Mouse (Mus musculus) lung, postnatal 0 days (tissue): ENCODE results near the gene Srxn1. TPM values are rescaled to one million over a fixed set of nuclear protein-coding genes. Genes with fewer than 3 reads are reported as not detected.

Source experiments
- ATAC-seq: fragments of 200-750 bp; cut with Nextera tagmentation; 2 replicates; pipeline ENCODE4 v1.8.0; 2017; ENCODE audit warnings: moderate library complexity
- DNase-seq: peaks from one replicate; pipeline ENCODE4 v3.0.0-alpha.2; 2016; ENCODE audit warnings: low spot score
- H3K27ac ChIP-seq: fragments of 300-500 bp; sonication (generic); 2 replicates; pipeline ENCODE4 v1.5.1; 2014; ENCODE audit warnings: antibody characterized with exemption, mild to moderate bottlenecking, low read length, mixed read lengths
- H3K27me3 ChIP-seq: fragments of 300-500 bp; sonication (generic); replicated peaks from 2 replicates; pipeline ENCODE4 v1.6.1; 2014; ENCODE audit warnings: low read length, mixed read lengths; ENCODE audit not compliant: insufficient read depth
- H3K36me3 ChIP-seq: fragments of 300-500 bp; sonication (generic); 2 replicates; pipeline ENCODE4 v1.6.1; 2014; ENCODE audit warnings: low read length, mixed read lengths; ENCODE audit not compliant: insufficient read depth
- H3K4me1 ChIP-seq: fragments of 300-500 bp; sonication (generic); 2 replicates; pipeline ENCODE4 v1.6.1; 2014; ENCODE audit warnings: antibody characterized with exemption, low read depth, low read length, mixed read lengths; ENCODE audit not compliant: insufficient read depth
- H3K4me2 ChIP-seq: fragments of 300-500 bp; sonication (generic); replicated peaks from 2 replicates; pipeline ENCODE4 v1.6.1; 2014; ENCODE audit warnings: low read depth, mild to moderate bottlenecking, low read length, moderate library complexity, mixed read lengths
- H3K4me3 ChIP-seq: fragments of 300-500 bp; sonication (generic); 2 replicates; pipeline ENCODE4 v1.5.1; 2014; ENCODE audit warnings: low read depth, low read length
- H3K9ac ChIP-seq: fragments of 300-500 bp; sonication (generic); replicated peaks from 2 replicates; pipeline ENCODE4 v1.6.1; 2014; ENCODE audit warnings: low read depth, mild to moderate bottlenecking
- H3K9me3 ChIP-seq: fragments of 300-500 bp; sonication (generic); 2 replicates; pipeline ENCODE4 v1.6.1; 2016; ENCODE audit warnings: low read length, mixed read lengths
- CTCF ChIP-seq: IDR thresholded peaks from 2 replicates; pipeline ENCODE4 v1.5.1; 2016; ENCODE audit warnings: antibody characterized with exemption, mild to moderate bottlenecking
- EP300 ChIP-seq: IDR thresholded peaks from 2 replicates; pipeline ENCODE4 v1.6.1; 2016; ENCODE audit warnings: antibody characterized with exemption, mild to moderate bottlenecking, control low read depth
- WGBS: fragments of 180-500 bp; shearing (Covaris S2); extraction: QIAGEN DNeasy Blood & Tissue Kit; methylation state at CpG from one replicate; pipeline ENCODE4 v1.1.7; 2014; 5-methylcytosine and 5-hydroxymethylcytosine counted together
- polyA plus RNA-seq: library from polyadenylated mRNA; unstranded; fragments of >200 nt; fragmentation: Nextera tagmentation; extraction: Ambion mirVana; gene quantifications from 2 replicates; pipeline ENCODE4 v1.2.1, GENCODE M21; 2015

Srxn1 gene
- polyA plus RNA-seq, 1 experiment from 2014 or later = 8.9 TPM

DNA sequence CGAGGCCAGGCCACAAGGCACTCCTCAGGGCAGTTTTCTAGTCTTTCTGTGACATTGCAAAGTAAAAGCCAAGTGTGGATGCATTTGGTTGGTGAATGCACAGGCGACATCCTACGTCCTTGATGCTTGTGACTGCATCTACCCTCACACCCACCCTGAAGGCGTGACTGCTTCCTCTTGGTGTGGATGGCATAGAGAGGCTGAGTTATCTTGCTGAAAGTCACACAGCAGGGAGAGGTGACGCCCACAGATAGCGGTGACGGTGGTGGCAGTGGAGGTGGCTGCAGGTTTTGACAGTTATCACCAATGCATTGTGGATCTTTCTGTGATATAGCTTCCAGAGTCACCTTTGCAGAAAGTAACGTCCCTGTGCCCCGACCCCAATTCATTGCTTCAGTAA is 17.6 kb downstream of the Srxn1 start:
- Histone ChIP-seq H3K9me3 (no peaks in the 10 kb centered on the region), H3K9ac (no peak overlapping the region), H3K4me2 (no peak overlapping the region), H3K27ac (no peak overlapping the region), H3K27me3 (no peaks in the 10 kb centered on the region), H3K4me3 (no peak overlapping the region), H3K36me3 (no peaks in the 10 kb centered on the region), H3K4me1 (no peaks in the 10 kb centered on the region)
- DNase-seq = no peak
- TF ChIP-seq CTCF (no peak), EP300 (no peak)
- ATAC-seq = no peak
- 64% methylated on average over 9 of the region's 9 CpGs for WGBS

GRCm38 (mm10) chr2:152128597-152128996 is 23.3 kb downstream of the Srxn1 start:
- H3K9ac ChIP-seq = no peak overlapping the region
- no peaks in the 10 kb centered on the region for H3K9me3 ChIP-seq
- WGBS = 51% methylated on average over 2 of the region's 2 CpGs
- DNase-seq = no peak
- ATAC-seq = no peak
- H3K27ac ChIP-seq = no peak overlapping the region
- no peak overlapping the region for H3K4me3 ChIP-seq
- no peaks in the 10 kb centered on the region for H3K4me1 ChIP-seq
- no peak overlapping the region for H3K4me2 ChIP-seq
- no peaks in the 10 kb centered on the region for H3K36me3 ChIP-seq
- no peaks in the 10 kb centered on the region for H3K27me3 ChIP-seq
- TF ChIP-seq EP300 (no peak), CTCF (peak; percentile 21)

DNA sequence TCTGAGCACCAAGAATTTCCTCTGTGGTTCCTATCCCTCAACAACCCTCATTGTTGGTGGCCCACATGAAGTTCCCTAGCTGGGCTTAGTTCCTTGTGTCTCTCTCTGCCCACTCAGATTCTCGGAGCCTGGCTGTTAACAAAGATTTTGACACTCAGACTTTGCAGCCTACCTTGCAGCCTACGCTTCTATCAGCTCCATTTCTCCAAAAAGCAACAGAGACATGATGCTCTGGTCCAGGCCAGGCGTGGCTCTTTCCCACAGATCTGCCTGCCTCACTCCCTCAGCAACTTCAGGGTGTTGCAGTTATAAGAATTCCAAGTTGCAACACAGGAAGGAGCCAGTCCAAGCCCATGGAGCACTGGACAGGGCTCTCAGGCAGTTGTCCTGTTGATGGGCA is 24.5 kb downstream of the Srxn1 start:
- TF ChIP-seq EP300 (no peak), CTCF (no peak)
- ATAC-seq (no peak), DNase-seq (no peak)
- no peak overlapping the region for H3K4me2 ChIP-seq
- no peaks in the 10 kb centered on the region for H3K27me3 ChIP-seq
- 78% methylated on average over 3 of the region's 3 CpGs for WGBS
- no peaks in the 10 kb centered on the region for H3K4me1 ChIP-seq
- H3K9ac ChIP-seq = no peak overlapping the region
- no peaks in the 10 kb centered on the region for H3K36me3 ChIP-seq
- H3K9me3 ChIP-seq = no peaks in the 10 kb centered on the region
- H3K27ac ChIP-seq = no peak overlapping the region
- no peak overlapping the region for H3K4me3 ChIP-seq

DNA sequence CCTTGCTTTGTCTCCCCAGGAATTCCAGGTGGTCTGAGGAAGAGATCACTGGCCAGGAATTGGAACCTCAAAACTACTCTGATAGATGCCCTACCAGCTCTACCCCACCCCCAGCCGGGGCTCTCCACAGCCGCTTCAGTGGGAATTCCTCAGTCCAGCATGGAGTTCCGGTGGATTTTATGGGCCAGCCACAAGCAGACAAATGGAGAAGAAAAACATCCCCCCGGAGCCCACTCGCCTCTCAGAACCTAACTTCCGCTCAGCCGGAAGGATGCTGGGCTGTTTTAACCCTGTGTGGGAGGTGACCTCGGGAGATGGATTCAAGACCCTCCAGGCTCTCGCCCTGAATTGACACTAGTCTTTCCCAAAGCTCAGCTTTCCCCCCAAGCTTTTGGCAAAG is 26.7 kb downstream of the Srxn1 start:
- H3K4me2 ChIP-seq = no peak overlapping the region
- WGBS = 26% methylated on average over 9 of the region's 9 CpGs
- ATAC-seq = no peak
- H3K27ac ChIP-seq = no peak overlapping the region
- H3K9me3 ChIP-seq = no peaks in the 10 kb centered on the region
- H3K4me3 ChIP-seq = no peak overlapping the region
- H3K36me3 ChIP-seq = no peaks in the 10 kb centered on the region
- no peaks in the 10 kb centered on the region for H3K27me3 ChIP-seq
- TF ChIP-seq EP300 = no peak
- no peak for TF ChIP-seq CTCF
- no peak for DNase-seq
- no peaks in the 10 kb centered on the region for H3K4me1 ChIP-seq
- no peak overlapping the region for H3K9ac ChIP-seq

GRCm38 (mm10) chr2:152132691-152133090 is 27.4 kb downstream of the Srxn1 start:
- Histone ChIP-seq H3K4me2 (no peak overlapping the region), H3K36me3 (no peaks in the 10 kb centered on the region), H3K4me1 (no peaks in the 10 kb centered on the region), H3K9me3 (no peaks in the 10 kb centered on the region), H3K27ac (no peak overlapping the region), H3K9ac (no peak overlapping the region), H3K27me3 (no peaks in the 10 kb centered on the region), H3K4me3 (no peak overlapping the region)
- ATAC-seq (peak; percentile 79), DNase-seq (peak; percentile 57)
- WGBS = 30% methylated on average over 8 of the region's 8 CpGs
- no peak for TF ChIP-seq CTCF
- peak; percentile 52 for TF ChIP-seq EP300

DNA sequence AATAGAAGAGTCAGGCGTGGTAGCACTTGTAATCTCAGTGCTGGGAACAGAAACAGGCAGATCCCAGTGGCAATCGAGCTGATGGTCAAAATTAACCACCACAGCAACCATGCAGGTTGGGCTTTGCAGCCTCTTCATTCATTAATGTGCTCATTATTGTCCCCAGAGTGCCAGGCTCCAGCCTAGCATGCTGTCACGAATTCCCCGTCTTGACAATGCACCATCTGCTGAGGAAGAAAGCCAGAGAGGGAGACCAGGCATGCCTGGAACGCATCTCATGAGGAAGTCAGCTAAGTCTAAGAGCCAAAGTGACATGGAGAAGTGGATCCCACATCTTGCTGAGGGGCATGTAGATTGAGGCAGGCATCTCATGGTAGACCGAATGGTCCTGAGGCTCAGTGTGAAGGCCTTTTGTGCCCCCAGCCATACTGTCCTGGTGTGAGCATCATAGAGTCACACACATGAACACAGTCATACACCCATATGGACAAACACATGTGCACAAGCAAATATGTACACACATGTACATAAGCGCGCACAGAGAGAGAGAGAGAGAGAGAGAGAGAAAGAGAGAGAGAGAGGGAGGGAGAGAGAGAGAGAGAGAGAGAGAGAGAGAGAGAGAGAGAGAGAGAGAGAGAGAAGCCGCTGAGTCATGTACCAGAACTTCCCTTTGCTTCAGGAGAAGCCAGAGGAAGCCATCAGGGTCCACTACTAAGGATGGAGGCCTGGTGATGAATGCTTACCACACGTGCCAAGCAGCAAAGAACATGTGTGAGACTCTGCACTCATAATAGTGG is 34.1 kb downstream of the Srxn1 start:
- DNase-seq (no peak), ATAC-seq (no peak)
- TF ChIP-seq EP300 = no peak
- TF ChIP-seq CTCF = no peak
- Histone ChIP-seq H3K4me2 (no peak overlapping the region), H3K4me1 (peaks cover 10% of the 10 kb centered on the region; the same call in 1 of the 2 replicates), H3K36me3 (no peaks in the 10 kb centered on the region), H3K4me3 (no peak overlapping the region), H3K9me3 (no peaks in the 10 kb centered on the region), H3K27me3 (peaks cover 13% of the 10 kb centered on the region; the same call in 1 of the 2 replicates), H3K9ac (no peak overlapping the region), H3K27ac (no peak overlapping the region)
- WGBS = 69% methylated on average over 10 of the region's 10 CpGs
